Mouse (Mus musculus) layer of hippocampus, adult 2 months (tissue): ENCODE measurements at regions not wholly inside any gene's neighbourhood (a gene's known extent, or its start where the extent isn't known, plus 50 kb on each side); places are given as distances from the start of the nearest gene placed in this dataset.

Source experiments
- DNase-seq, 2 experiments: peaks; one replicate each; pipeline ENCODE4 v3.0.0; 2022; ENCODE audit warnings: low spot score in 2 of 2
- H3K27ac ChIP-seq: fragments of 200-600 bp; 2 replicates; pipeline ENCODE4 v1.8.1; 2022
- H3K4me3 ChIP-seq: fragments of 200-600 bp; 2 replicates; pipeline ENCODE4 v1.8.1; 2022; ENCODE audit warnings: mild to moderate bottlenecking
- CTCF ChIP-seq: fragments of 200-600 bp; conservative IDR thresholded peaks from 2 replicates; pipeline ENCODE4 v1.8.1; 2022; ENCODE audit warnings: antibody characterized with exemption, mild to moderate bottlenecking, moderate library complexity

DNA sequence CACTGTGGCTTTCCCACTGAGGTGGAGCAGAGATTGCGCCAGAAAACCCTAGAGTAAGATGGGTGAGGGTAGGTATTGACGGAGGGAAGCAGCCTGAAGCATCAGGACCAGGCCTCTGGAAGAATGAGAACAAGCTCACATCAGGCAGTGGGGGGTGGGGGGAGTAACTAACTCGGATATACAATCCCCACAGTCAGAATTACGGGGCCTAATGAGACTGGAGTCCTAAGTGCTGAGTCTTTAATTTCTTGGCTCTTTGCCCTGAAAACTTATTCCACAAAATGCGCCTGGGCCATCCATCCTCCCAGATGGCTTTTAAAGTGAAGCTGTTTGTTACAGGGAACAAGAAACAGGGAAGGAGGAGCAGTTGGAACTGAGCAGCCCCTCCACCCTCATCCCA lies 341.2 kb downstream of the Ptpru start:
- Histone ChIP-seq H3K4me3 (no peak overlapping the region), H3K27ac (no peak overlapping the region; the same call in 1 of the 2 replicates)
- no peak for DNase-seq
- TF ChIP-seq CTCF, result no peak

DNA sequence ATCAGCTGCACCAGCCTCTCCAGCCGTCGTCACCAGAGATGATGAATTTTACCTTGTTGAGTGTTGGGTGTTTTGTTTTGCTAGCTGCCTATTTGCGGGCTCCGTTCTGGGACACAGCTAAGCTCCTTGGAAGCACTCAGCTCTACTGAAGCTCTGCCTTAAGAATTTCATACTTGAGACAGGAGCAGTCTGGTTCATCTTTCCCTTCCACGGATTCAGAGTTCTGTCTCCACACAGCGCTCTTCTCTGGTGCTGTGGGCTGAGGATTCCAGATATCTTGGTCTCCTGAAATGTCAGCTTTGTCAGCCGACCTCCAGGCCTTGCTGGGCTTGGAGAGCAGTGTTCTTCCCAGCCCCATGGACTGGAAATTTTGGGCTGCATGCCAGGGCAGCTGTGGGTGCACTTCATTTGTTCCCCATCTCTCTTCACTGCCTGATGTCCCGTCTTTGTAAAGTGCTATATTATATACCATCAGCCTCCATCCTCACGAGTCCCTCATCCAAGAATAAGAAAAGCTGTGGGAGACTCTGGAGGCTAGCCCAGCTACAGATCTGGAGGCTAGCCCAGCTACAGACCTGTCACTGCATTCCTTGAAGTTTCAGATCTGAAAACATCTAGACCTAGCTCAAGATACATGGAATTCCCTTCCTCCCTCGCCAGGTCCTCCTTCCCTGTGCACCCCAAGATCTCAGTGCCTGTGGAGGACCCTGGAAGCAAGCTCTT lies 337.0 kb downstream of the Ptpru start:
- TF ChIP-seq CTCF, result no peak
- DNase-seq, result no peak
- H3K27ac ChIP-seq, result peak overlapping the region; percentile 64

DNA sequence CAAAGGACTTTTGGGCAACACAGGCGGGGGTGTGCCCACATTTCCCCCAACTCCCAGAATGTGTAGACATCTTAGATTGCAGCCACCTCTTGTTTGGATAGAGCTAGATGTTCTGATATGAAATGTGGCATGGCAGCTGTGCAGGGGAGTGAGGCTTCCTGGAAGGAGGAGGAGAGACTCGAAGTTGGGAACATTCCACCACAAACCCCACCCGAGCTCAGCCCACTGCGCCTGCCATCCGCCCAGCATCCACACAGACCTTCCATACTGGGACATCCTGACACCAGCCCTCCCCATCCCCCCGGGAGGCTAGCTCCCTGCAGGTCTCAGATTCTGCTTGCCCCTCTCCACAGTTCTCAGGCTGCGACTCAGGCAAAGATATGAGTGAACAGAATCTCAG lies 329.9 kb downstream of the Ptpru start:
- no peak overlapping the region for H3K4me3 ChIP-seq
- no peak for TF ChIP-seq CTCF
- peak; percentile 47 to 71 for DNase-seq
- peak overlapping the region; percentile 77 for H3K27ac ChIP-seq

More for the DNA sequence above, 337.0 kb downstream of the Ptpru start:
- H3K4me3 ChIP-seq, result no peak overlapping the region

DNA sequence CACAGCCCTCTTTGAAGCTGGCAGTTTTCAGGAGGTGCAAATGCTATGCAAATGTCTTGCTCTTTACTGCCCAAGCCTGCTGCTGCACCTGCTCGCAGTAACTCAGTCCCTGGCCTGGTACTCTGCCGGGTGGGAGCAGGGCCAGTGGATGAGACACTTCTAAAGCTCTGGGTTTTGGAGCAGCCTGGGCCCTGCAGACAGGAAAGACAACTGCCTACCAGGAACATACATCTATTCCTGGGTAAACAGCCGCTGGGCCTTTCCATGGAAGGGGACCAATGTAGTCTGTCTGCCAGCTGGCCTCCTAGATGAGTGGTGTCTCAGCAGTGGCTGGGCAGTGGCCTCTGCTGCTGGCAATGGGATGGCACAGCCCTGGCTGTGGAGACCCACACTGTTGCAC lies 326.5 kb downstream of the Ptpru start:
- 0 out of 2 replicates have a peak overlapping the region, but pooled peaks have one; percentile 28 for H3K27ac ChIP-seq
- no peak for DNase-seq
- no peak for TF ChIP-seq CTCF
- no peak overlapping the region for H3K4me3 ChIP-seq

DNA sequence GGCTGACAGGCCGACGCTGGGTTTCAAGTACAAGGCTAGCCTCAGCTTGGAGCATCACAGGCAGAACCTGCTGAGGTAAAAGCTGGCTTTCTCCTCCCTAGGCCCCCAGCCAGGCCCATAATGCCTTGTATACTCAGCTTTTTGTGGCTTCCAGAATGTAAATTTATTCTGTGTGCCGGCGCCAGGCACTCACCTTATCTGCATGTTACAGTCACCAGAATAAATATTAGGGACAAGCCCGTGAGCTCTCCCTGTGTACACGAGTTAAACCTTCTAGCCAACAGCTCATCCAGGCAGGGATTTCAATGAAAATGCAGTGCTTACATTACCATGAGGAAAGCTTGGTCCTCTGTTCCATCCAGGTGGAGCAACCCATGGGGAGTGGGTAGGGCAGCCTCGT lies 325.3 kb downstream of the Ptpru start:
- Histone ChIP-seq H3K27ac (0 out of 2 replicates have a peak overlapping the region, but pooled peaks have one; percentile 10), H3K4me3 (no peak overlapping the region)
- DNase-seq, result no peak
- TF ChIP-seq CTCF, result no peak

DNA sequence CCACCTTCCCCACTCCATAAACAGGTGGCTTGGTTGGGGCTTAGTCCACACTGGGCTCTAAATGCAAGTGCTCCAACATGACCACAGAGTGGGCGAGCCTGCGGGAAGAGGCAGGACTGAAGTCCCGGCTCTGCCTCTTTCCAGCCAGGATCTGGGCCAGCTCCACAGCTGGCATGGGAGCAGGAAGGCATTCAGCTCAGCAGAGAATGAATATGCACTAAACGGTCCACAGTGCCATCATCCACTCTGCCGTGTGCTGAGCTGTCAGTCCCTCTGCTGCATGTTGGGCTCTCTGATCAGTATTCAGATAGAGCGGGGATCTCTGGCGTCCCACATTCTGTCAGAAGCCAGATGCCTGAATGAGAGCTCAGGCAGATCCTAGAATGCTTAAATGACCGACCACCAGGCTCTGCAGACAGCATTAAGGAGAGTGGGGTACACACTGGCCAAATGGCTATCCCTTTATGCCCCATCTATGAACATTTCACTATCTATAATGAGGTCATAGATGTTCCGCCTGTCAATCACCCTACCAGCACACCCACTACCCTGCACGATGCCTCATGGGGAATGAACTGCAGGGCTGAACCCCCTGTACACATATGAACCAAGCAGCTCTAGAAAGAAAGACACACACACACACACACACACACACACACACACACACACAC lies 317.3 kb downstream of the Ptpru start:
- Histone ChIP-seq H3K27ac (peak overlapping the region; percentile 46; the same call in 1 of the 2 replicates), H3K4me3 (no peak overlapping the region)
- TF ChIP-seq CTCF, result no peak
- DNase-seq, result peak in 1 of 2 experiments; percentile 16

DNA sequence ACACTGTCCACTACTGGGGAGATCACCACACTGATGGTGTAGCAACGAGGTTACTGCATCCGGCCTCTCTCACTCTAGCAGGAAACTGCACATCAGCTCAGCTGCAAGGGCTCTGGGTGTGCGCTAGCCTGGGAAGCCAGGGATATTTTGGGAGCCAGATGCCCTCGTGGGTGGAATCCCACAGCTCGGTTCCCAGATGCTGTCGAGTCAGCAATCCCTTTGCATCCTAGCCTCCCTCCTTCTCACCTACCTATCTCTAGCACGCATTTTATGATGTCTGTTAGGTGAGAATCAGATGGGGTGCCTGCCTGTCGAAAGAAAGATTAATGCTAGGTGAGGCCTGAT lies 316.8 kb downstream of the Ptpru start:
- DNase-seq, result peak in 1 of 2 experiments; percentile 15
- no peak overlapping the region; the same call in 1 of the 2 replicates for H3K27ac ChIP-seq
- H3K4me3 ChIP-seq, result no peak overlapping the region
- TF ChIP-seq CTCF, result no peak

DNA sequence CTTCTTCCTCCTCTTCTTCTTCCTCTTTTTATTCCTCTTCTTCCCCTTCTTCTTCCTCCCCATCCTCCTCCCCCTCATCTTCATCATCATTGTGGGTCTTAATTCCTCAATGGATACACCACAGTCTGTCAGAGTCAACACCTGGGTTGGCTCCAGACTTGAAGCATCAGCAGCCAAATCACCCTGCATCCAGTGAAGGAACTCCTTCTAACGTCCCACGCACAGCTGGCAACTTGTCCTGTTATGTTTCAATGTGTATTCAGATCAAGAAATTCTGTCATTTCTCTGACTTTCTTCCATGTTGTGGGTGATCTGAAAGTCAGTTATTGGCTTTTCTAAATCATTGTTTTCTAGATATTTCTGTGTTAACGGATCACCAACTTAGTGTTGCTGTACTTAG lies 312.9 kb downstream of the Ptpru start:
- DNase-seq, result peak in 1 of 2 experiments; percentile 46
- Histone ChIP-seq H3K27ac (no peak overlapping the region), H3K4me3 (no peak overlapping the region)
- no peak for TF ChIP-seq CTCF

DNA sequence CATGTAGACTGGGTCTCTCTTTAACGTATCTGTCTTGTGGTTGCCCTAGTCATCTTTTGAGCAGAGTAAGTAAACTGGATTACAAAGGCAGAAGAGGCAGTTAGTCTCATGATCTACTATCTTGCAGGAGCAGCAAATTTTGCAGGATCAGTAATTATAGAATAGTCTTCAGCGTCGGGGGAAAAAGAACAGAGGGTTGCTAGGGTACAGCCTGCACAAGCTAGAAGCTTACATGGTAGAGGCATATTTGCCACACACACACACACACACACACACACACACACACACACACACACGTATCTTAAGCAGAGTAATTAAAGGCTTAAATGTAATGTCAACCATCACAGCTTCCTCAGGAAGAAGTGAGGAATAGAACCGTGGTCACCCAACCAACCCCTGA lies 307.6 kb downstream of the Ptpru start:
- H3K27ac ChIP-seq, result 0 out of 2 replicates have a peak overlapping the region, but pooled peaks have one; percentile 28
- H3K4me3 ChIP-seq, result no peak overlapping the region
- DNase-seq, result no peak
- no peak for TF ChIP-seq CTCF

DNA sequence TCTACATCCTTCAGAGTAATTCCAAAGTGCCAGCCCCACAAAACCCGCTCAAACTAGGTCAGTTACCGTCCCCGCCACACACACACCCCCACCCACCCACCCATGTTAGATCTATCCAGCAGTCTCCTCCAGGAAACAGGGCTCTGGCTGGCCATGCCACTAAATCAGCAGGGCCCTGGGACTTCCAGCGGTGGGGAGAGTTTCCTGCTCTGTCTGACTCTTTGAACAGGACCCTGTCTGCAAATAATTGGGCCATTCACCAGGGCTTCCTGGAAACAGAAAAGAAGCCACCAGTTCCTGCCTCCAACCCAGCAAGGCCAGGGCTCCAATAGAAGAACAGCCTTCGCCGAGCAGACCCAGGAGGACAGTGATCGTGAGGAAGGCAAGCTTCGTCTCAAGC lies 307.1 kb downstream of the Ptpru start:
- DNase-seq, result no peak
- Histone ChIP-seq H3K27ac (0 out of 2 replicates have a peak overlapping the region, but pooled peaks have one; percentile 28), H3K4me3 (no peak overlapping the region)
- no peak for TF ChIP-seq CTCF

DNA sequence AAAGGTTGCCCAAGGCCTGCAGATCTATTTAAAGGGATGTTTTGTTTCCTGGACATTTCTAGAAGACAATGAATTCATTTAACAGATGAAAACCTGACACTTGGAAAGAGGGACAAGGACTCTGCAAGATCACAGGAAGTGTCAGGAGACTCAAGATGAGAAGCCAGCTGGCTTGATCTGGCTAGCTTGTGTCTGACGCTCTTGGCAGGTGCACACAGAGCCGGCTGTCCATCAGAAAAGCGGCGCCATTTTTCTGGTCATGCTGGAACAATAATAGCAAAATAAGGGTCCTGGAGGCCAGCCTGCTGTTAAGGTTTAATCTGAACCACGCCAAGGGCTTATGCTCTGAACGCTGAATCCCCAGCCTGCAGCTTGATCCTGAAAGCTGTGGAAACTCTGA lies 303.3 kb downstream of the Ptpru start:
- DNase-seq, result no peak
- Histone ChIP-seq H3K4me3 (no peak overlapping the region), H3K27ac (no peak overlapping the region)
- no peak for TF ChIP-seq CTCF

DNA sequence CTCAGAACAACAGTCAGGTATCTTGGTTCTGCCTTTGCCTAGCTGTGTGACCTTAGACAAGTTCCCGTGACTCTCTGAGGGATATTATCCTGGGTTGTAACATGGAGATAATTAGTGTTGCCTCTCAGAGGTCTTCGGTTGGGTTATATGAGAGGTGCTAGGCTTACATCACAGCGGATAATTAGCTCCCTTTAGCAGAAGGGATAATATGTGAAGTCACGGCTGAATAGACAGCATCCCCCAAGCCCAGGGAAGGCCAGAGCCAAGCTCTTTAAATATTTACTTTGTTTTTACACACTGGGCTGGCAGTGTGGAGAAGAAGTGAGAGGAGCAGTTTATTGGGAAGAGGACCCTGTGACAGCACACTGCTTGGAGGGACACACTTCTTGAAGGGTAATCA lies 299.9 kb downstream of the Ptpru start:
- no peak for TF ChIP-seq CTCF
- no peak for DNase-seq

DNA sequence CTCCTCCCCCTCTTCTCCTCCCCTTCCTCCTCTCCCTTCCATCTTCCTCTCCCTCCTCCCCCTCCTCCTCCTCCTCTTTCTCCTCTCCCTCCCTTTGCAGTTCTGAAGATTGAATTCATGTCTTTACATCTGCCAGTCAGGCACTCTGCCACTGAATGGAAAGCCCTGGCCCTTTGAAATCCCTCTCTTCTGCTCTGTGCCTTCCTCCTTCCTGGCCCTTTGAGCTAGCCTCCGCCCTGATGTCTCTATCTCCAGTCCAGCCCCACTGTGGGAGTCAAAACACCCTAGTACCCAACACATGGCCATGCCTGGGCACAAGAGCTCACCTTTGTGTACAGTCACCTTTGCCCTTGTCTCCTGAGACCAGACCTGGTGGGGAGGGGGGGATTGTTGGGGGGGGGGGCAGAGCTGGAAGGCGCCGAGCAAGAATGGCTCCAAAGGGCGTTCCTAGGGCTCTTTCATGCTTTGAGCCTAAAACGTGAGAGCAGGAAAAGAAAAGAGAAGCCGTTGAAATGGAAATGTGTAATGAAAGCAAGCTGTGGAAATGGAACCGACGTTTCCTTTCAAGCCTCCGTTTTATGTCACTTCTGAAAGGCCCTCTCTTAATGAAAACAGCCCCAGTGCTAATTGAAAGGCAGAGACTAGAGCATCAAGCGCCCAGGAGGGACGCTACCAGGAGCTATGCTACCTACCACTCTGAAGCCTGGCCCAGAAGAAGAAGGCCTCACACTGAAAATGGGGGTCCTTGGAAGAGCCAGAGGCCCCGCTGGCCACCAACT lies 291.5 kb downstream of the Ptpru start:
- Histone ChIP-seq H3K4me3 (no peak overlapping the region), H3K27ac (no peak overlapping the region)
- no peak for TF ChIP-seq CTCF
- DNase-seq, result no peak

More for the DNA sequence above, 299.9 kb downstream of the Ptpru start:
- no peak overlapping the region for H3K4me3 ChIP-seq
- no peak overlapping the region for H3K27ac ChIP-seq

DNA sequence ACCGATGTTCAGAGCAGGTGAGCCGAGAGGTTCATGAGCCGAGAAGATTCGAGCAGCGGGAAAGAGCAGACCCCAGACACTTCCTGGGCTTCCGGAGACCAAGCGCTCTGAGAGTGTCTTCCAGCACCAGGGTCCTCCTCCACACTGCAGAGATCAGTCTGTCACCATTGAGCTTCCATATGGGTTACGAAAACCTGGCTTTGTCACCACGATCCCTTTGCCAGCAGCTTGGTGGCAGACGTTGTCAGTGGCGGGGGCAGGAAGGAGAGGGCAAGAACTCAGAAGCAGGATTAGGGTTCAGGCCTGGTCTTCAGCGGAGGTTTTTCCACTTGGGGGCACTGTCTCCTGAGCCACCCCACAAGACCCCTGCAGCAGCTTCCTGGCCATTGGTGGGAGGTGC lies 288.5 kb downstream of the Ptpru start:
- Histone ChIP-seq H3K27ac (no peak overlapping the region), H3K4me3 (no peak overlapping the region)
- DNase-seq, result peak; percentile 55 to 57
- 0 out of 2 replicates have a peak, but pooled peaks have one; percentile 13 for TF ChIP-seq CTCF
